Mouse (Mus musculus): ENCODE measurements at regions not wholly inside any gene's neighbourhood (a gene's known extent, or its start where the extent isn't known, plus 50 kb on each side); places are given as distances from the start of the nearest gene placed in this dataset.
A peak's percentile ranks its signal among the peaks of the same experiment; 100 is the strongest.

DNA sequence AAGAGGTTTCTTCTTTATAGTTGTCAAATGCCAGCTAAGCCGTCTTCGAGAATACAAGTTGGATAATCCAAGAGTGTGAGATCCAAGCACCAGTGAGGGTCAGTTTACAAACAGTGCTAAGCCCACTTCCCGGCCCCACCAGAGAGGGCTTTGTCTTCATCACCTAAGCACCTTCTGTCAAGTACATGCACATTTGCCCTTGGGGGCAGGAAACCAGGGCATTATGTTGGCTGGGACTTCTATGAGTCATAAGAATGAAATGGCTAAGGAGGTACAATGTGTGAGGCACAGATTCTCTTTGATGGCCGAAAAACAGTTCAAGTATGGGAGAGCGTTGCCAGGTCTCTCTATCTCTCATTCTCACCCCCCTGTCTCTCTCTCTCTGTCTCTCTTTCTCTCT lies 387.1 kb downstream of the Nedd1 start:
- DNase-seq (ENCODE audit: low read depth), result no peak

DNA sequence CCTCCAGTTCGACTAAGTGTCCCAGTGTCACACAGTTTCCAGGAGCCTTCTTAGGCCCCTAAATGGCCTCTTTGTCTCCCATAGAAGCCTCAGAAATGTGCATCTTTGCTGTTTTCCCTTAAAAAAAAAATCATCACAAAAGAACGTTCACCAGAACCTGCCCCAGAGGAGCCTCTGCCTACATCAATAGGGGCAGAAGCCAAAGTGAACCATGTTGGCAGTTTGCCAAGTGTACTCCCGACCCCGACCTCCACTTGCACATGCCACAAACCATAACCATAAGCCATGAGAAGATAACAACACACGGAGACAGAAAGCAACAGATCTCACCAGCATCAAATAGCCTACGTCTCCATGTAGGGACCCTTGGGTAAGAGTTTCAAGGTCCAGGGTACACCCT lies 388.4 kb downstream of the Nedd1 start:
- no peak for DNase-seq (ENCODE audit: low read depth)

DNA sequence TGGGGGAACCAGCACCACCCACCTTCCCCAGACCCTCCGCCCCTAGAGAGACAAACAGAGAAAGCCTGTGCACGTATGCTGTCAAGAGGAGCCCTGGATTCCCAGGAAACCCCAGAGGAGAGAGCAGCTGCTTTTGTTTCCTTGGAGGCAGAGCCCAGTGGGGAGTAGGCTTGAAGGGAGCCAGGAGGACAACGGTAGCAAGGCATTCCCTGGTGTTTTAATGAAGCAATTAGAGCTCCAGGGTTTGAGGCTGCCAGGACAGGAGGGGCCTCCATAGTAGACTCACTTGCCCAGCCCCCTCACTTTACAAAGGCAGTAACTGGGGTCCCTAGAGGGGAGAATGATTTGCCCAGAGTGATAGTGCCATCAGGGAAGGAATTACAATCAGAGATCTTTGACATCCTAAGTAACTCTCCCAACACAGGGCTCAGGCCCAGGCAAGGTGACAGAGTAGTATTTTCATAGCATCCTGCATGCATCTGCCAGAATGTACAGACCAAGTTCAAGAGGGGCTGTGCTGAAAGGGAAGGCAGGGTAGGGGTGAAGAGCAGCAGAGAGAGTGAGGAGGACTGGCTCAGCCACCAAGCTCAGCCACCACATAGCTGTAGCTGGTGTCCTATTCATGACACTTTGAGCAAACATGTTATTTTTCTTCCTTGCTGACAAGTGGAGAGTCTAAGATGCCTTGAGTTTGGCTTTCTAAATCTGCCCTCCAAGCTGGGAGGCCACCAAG lies 389.0 kb downstream of the Nedd1 start:
- no peak for DNase-seq (ENCODE audit: low read depth)

DNA sequence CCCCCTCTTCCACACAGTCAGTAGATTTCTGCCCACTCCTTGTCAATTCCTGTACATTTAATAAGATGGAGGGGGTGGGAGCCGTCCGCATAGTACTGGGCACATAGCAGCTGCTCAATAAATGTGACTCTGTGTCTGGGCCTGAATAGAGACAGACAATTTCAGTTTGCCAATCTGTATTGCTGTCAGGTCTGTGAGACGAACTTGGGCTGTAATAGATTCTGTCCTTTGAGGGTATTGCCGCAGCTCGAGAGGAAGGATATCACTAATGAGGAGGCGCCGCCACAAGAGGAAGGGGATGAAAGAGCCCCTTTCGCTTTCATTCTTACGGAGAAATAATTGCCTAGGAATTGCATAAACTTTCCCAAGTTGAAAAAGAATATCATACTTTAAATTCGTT lies 392.1 kb downstream of the Nedd1 start:
- no peak for DNase-seq (ENCODE audit: low read depth)

DNA sequence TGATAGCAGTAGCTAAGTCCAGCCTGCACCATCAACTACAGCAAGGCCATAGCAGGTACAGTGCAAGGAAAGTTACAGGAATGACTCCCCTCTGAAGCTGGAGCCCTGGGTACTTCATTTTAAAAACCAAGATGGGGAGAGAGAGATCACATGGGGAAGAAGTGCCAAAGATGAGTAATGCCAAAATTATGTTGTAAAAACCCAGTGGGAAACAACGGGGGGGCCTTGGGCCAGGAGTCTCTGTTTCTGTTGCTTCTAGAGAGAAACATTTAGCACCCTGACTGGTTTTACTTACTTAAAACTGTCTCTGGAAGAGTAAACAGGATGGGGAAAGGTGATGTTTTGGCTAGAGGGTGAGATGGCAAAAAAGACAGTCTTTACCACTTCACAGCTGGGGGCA lies 392.6 kb downstream of the Nedd1 start:
- no peak for DNase-seq (ENCODE audit: low read depth)

DNA sequence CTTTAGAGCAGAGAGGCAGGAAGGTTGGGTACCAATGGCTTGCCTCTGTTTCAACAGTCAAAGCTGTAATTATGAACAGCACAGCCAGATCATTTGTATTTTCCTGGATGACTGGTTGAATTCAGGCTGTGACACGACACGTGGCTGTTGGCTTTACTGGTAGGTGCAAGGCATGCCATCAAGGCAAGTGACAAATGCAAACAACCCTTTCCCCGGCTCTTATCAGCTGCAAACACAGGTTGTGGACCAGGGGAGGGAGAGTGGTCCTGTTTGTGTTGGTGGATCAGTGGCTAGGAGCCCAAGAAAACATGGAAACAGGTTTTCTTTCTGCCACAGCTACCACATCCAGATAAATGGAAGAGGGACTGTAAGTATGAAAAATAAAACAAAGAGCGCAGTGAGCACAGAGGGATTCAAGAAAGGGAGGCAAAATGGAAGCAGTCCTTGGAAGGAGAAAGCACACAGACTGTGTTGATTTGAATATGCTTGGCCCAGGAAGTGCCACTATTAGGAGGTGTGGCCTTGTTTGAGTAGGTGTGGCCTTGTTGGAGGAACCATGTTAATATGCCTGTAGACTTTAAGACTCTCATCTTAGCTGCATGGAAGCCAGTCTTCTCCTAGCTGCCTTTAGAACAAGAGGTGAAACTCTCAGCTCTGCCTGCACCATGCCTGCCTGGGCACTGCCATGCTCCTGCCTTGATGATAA lies 396.8 kb downstream of the Nedd1 start:
- no peak for DNase-seq (ENCODE audit: low read depth)

DNA sequence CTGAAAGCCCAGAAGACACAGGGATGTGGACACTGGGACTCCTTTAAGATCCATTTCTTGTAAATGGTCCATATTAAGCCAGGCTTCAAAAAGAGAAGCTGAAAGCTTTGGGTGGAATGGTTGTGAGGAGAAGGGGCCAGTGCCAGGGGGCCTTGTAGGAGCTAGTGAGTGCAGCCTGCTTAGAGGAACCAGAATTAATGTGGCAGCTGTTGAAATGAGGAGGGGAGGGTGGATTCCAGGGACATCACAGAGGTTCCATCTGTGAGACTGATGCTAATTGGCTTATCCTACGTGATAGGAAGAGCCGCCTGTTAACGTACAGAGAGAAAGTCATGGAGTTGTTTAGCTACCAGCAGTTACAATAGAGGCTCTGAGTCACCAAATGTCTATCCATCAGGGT lies 407.6 kb downstream of the Nedd1 start:
- DNase-seq (ENCODE audit: low read depth), result no peak

DNA sequence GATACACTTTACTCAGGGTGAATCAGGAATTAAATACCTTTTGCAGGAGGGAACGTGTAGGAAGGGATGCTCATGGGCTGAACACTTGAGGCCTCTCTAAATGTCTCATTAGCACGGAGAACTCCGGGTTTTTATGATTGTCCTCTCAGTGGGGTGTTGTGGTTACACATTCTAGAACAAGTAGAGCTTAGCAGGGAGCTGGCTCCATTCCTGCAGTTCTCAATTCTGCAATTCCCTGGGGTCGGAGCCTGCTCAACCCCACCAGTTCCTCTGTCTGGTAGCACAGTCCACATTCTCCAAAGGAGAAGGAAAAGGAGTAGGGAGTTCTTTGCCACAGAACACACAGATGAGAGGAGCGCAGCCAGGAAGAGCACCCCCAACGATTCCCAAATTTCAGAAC lies 409.9 kb downstream of the Nedd1 start:
- DNase-seq (ENCODE audit: low read depth), result no peak

DNA sequence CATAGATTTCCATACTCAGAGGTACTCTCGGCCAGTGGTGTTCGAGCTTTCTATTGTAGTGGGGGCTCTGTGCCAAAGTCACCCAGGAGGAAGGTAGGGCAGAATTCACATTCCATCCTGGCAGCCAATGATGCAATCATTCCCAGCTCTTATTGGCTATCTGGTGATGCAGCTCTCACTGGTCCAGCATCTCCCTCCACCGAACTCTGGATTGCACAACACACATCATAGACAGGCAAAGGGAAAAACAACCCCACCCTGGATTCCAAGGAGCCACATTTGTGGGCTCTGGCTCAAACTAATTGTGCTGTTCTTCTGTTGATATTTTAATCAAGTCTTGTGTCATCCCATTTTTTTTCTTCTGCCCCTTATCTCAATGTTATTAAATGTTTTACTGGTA lies 413.6 kb downstream of the Nedd1 start:
- no peak for DNase-seq (ENCODE audit: low read depth)

DNA sequence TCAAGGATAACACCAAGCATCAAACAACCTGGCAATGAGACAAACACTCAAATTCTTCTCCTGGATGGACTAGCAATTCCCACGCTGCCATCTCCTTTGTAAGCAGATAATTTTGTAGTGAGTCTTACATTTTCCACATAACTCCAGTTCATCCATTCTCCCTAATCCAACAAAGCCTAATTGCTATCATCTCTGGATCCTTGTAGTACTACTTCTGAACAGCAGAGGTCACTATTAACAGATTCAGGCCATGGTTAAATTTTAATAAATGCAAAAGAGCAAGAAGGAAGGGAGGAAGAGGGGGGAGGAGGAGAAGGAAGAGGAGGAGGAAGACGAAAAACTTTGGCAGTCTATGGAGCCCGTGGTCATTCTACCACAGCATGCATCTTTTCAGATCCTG lies 414.4 kb downstream of the Nedd1 start:
- peak; percentile 31 for DNase-seq (ENCODE audit: low read depth)

DNA sequence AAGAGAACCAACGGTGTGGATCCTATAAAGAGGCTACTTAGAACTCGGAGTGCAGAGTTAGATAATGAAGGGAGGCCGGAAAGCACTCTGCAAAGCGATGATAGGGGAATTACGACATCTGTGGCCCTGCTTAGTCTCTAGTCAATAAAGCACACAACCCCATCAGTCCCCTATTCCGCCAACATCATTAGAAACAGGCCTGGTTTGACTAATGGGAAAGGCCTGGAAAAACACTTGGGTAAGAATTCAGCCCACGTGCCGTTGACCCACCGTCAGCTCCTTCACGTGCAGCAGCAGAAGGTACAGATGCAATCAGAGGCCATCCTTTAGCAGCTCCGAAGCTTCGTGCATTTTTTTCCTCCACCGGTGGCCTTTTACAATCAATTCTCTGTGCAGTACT lies 423.5 kb downstream of the Nedd1 start:
- DNase-seq (ENCODE audit: low read depth), result no peak

DNA sequence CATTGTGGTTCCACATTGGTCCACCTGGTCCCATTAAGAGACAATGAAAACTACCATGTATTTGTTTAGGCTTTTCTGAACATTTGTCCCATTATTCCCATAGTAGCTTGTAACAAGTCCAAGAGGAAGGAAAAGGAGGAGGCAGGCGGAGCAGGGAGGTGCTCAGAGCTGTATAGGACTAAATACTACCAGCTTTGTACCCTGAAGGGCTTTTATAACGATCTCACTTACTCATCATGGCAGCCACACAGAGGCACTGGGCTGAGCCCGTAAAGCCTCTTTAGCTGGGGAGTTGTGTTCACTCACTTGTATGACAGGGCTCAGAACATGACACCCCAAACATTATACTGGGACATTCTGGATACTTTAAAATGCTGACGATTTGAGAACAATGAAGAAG lies 425.4 kb downstream of the Nedd1 start:
- no peak for DNase-seq (ENCODE audit: low read depth)

DNA sequence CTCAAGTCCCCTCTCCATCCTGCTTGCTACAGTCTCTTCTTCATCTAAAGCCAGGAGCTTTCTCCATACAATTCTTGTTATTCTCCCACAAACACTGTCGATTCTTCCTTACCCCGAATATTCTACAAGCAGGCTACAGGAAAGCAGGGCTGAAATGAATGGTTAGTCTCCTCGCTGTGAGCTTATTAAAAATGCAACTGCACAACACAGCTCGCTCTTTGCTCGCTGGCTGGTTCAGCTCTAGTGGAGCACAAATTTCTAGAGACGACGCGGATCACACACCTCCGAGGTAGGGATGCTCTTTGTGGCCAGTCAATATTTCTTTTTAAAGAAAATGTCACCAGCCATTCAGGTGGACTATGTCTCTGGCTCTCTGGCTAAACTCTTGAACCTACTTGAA lies 425.9 kb downstream of the Nedd1 start:
- DNase-seq (ENCODE audit: low read depth), result no peak

DNA sequence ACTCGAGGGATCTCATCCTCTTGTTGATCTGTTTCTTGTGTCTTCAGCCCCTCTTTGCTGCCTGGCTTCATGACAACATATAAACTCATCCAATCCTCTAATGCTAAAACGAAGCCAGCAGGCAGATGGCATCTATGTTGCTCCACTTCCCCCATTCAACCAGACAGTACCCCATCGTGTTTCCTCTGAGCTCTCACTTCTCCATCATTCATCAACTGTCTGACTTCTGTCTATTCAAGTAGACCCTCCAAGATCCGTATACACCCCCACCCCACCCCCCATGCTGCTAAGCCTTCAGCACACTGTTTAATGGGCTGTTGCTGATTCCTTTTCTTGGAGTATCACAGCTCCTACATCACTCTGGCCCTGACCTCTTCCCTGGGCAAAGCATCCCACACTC lies 429.0 kb downstream of the Nedd1 start:
- DNase-seq (ENCODE audit: low read depth), result no peak

DNA sequence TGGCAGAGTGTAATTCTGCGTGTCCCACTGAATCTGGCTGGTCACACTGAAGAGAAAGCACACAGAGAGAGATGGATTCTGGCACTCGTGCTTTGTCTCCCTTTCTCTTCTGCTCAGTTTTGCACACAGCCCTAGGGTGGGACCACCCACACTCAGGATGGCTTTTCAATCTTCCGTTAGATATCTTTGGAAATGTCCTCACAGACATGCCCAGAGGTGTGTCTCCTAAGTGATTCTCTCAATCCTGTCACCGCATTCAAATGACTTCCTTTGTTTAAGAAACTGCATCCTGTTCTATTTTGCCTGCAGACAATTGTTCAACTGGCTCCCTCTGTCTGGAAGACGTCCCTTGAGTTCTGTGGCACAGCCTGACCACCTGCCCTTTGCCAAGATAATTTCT lies 433.0 kb downstream of the Nedd1 start:
- no peak for DNase-seq (ENCODE audit: low read depth)

DNA sequence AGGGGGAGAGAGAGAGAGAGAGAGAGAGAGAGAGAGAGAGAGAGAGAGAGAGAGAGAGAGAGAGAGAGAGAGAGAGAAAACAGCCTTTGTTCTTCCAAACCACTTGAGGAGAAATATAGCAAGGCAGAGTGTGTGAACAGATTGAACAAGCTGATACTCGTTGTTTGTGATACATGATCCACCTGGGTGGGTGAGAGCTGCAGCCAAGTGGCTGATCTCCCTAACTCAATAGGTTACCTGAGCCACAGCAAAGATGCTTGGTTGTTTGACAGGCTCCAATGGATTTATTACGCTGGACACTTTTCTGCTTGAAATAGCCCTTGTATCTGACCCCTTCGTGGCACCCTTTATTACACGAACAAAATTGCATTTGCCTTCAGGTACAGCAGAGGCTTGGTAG lies 438.0 kb downstream of the Nedd1 start:
- DNase-seq (ENCODE audit: low read depth), result no peak

DNA sequence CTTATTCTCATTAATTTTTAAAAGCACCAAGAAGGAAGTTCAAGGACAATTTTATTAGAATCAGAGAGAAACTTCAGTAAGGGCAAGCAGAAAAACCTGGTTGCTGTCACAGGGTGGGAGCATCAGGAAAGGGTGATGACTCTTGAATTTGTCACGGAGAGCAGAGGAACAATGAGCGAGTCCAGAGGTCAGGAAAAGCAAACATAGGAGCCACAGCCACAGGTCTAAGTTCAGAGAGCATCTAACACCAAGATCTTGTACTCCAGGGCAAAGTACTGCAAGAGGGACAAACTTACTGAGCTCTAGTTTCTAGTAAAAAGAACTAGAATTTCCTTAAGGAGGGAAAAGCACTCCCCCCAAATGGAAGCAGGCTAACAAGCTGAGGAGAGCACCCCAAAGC lies 444.2 kb downstream of the Nedd1 start:
- DNase-seq (ENCODE audit: low read depth), result no peak

DNA sequence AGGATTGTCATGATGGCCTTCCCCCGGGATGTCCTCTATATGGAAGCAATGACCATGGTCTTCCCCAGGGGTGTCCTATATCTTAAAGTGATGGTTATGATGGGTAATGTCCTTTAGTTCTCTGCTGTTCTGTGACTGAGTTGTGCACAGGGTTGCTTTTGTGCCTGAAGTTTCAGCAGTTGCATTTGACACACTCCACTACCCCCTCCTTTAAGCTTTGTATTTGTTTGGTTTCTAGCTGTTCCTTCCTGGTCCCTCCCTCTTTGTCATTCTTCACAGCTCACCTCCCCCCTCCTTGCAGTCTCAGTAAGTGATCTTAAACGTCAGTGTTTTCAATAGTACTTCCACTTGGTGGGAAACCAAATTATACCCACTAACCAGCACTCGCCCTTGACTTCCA lies 464.4 kb downstream of the Nedd1 start:
- no peak for DNase-seq (ENCODE audit: low read depth)

DNA sequence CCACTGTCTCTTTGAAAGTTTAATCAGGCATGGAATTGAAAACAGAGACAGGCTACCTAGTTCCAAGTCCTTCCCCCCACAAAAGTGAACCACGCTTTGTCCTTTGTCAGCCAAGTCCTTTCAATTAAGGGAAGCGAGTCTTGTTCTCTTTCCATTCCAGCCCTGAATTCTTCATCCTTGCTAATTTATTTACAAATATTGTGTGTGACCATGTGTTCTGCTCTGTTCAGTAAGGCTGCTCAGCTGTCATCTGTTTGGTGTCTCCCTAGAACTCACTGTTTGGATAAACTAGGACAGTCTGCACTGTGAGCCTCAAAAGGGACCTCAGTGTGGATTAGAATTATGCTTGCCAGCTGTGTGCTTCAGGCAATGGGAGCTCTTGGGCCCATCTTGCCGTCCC lies 473.6 kb downstream of the Nedd1 start:
- no peak for DNase-seq (ENCODE audit: low read depth)

DNA sequence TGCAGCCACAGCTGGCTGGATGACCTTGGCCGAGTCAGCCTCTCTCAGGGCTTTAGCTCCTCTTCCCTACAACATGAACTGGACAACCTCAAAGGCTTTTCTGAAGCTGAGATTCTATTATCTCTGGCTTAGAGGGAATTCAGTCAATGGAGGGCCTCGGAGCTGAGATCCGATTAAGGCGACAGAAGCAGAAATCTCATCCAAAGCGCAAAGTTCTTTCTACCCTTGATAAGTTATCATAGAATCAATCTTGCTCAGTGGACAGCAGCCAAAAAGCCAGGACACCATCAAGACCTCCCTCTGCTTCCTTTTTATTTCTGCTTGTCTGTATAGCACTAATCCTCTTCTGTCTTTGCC lies 474.8 kb downstream of the Nedd1 start:
- DNase-seq (ENCODE audit: low read depth), result no peak

DNA sequence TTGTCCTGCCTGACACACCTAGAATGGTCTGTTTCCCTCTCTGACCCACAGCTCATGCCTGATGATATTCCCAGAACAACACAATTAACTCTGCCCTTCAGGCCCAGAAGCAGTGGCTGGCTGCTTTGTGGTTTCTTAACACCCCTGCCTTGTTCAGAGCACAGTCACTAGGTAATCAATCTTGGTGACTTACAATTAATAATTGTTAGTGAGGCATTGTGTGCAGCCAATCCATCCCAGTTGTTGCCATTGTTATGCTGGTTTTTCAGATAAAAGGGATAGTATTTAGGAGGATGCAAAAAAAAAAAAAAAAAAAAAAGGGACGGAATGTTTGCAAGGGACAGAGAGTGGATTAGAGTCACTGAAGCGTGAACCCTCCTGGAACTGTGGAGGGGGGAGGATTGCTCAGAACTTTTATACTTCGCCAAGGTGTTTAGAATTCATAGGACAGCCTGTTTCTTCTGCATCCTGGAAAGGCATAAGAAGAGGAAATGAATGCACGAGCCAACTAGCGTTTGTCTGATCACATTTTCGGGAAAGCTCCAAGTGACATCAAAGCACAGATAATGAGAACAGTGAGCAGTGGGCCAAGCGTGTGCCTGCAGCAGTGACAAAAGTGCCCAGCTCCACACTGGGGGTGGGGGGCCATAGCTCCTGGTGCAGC lies 475.3 kb downstream of the Nedd1 start:
- no peak for DNase-seq (ENCODE audit: low read depth)

DNA sequence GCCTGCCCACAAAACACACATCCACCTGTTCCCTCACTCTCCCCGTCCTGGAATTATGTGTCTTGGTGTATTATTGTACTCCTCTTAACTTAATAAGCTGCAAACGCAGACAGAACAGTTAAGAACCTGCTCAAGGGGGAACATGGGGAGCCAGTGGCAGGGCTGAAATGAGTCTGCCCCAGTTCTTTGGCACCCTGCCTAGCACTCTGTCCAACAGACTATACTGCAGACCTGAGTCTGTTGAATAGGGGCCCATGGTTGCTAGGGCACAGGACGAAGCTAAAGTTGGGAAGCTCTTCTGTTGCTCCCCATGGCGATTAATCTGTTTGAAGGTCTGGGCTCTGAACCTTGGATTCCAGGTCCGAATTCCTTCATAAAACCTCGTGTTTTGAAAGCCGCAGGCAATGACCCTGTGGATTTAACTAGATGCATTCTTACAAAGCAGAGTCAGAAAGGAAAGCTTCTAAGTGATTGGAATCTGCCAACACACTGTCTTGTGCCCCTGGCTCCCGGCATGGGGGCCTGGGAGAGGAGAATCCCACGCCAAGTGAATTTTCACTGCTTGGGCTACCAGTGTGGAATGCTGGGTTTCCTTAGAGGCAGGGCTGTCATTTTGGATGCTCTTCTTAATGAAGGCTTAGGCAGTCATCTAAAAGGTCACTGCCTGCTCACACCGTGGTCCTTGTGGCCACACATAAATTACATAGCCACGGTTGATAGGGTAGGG lies 479.3 kb downstream of the Nedd1 start:
- no peak for DNase-seq (ENCODE audit: low read depth)

DNA sequence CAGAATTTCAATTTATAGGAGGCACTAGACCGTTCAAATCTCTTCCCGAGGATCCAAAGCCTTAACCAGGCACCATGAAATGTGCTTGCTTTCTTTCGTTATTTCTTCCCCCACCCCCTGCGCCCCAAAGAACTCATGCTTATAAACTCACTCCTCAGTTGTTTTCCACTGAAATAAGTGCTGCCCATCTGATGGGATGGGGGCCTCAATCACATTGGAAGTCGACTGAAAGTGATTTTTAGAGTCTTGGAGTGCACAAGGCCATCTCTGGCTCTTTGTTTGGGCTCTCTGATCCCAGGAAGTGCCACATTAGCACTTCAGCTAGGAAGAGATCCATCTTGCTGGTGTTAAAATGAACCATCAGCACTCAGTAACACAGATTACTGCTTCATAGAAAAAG lies 484.3 kb downstream of the Nedd1 start:
- no peak for DNase-seq (ENCODE audit: low read depth)

All from 416B (cell line).